Mouse (Mus musculus) midbrain, embryonic 11.5 days (tissue): ENCODE data around the gene Tmem59l. TPM values are rescaled to one million over a fixed set of nuclear protein-coding genes. Genes with fewer than 3 reads are reported as not detected.

ENCODE experiments used
- ATAC-seq: fragments of 200-750 bp; cut with Nextera tagmentation; 2 replicates; pipeline ENCODE4 v1.8.0; 2017; ENCODE audit warnings: moderate TSS enrichment, moderate library complexity; ENCODE audit not compliant: low FRiP score
- DNase-seq: peaks from one replicate; pipeline ENCODE4 v3.0.0; 2015; ENCODE audit warnings: low spot score; ENCODE audit errors: missing footprints
- H3K27ac ChIP-seq: fragments of 300-500 bp; sonication (generic); 2 replicates; pipeline ENCODE4 v1.5.1; 2014; ENCODE audit warnings: low read depth, low read length
- H3K27me3 ChIP-seq: fragments of 300-500 bp; sonication (generic); 2 replicates; pipeline ENCODE4 v1.6.1; 2014; ENCODE audit warnings: mild to moderate bottlenecking, low read length, moderate library complexity, mixed read lengths; ENCODE audit not compliant: control insufficient read depth, insufficient read depth
- H3K36me3 ChIP-seq: fragments of 300-500 bp; sonication (generic); 2 replicates; pipeline ENCODE4 v1.6.1; 2014; ENCODE audit warnings: mild to moderate bottlenecking, low read length, moderate library complexity, mixed read lengths; ENCODE audit not compliant: control insufficient read depth, insufficient read depth
- H3K4me1 ChIP-seq: fragments of 300-500 bp; sonication (generic); 2 replicates; pipeline ENCODE4 v1.6.1; 2014; ENCODE audit warnings: low read length; ENCODE audit not compliant: control insufficient read depth, insufficient read depth
- H3K4me2 ChIP-seq: fragments of 300-500 bp; sonication (generic); 2 replicates; pipeline ENCODE4 v1.6.1; 2014; ENCODE audit warnings: mild to moderate bottlenecking, moderate library complexity
- H3K4me3 ChIP-seq: fragments of 300-500 bp; sonication (generic); 2 replicates; pipeline ENCODE4 v1.5.1; 2014; ENCODE audit warnings: low read depth, low read length
- H3K9ac ChIP-seq: fragments of 300-500 bp; sonication (generic); 2 replicates; pipeline ENCODE4 v1.6.1; 2014; ENCODE audit warnings: low read length
- H3K9me3 ChIP-seq: fragments of 300-500 bp; sonication (generic); 2 replicates; pipeline ENCODE4 v1.6.1; 2016; ENCODE audit warnings: low read length; ENCODE audit not compliant: control insufficient read depth
- WGBS: fragments of 180-500 bp; shearing (Covaris S2); extraction: QIAGEN DNeasy Blood & Tissue Kit; methylation state at CpG from one replicate; pipeline ENCODE4 v1.1.7; 2014; 5-methylcytosine and 5-hydroxymethylcytosine counted together
- polyA plus RNA-seq: library from polyadenylated mRNA; unstranded; fragments of >200 nt; fragmentation: Nextera tagmentation; extraction: Ambion mirVana; gene quantifications from 2 replicates; pipeline ENCODE4 v1.2.1, GENCODE M21; 2014

Tmem59l gene
- polyA plus RNA-seq, 1 experiment from 2014 or later: 12.3 TPM

GRCm38 (mm10) chr8:70460199-70460598 lies 27.0 kb downstream of the Tmem59l start:
- H3K9me3 ChIP-seq: no peaks in the 10 kb centered on the region; the same call in 1 of the 2 replicates
- H3K4me2 ChIP-seq: no peak overlapping the region
- H3K36me3 ChIP-seq: no peaks in the 10 kb centered on the region
- H3K4me3 ChIP-seq: no peak overlapping the region
- no peak overlapping the region for H3K9ac ChIP-seq
- H3K27me3 ChIP-seq: no peaks in the 10 kb centered on the region
- no peak overlapping the region for H3K27ac ChIP-seq
- DNase-seq: peak; percentile 8
- 92% methylated on average over 5 of the region's 5 CpGs for WGBS
- ATAC-seq: no peak
- no peaks in the 10 kb centered on the region for H3K4me1 ChIP-seq

GRCm38 (mm10) chr8:70459636-70460035 lies 27.5 kb downstream of the Tmem59l start:
- Histone ChIP-seq H3K4me2 (no peak overlapping the region), H3K27me3 (no peaks in the 10 kb centered on the region), H3K4me3 (no peak overlapping the region), H3K36me3 (no peaks in the 10 kb centered on the region), H3K27ac (no peak overlapping the region), H3K9me3 (no peaks in the 10 kb centered on the region; the same call in 1 of the 2 replicates), H3K9ac (no peak overlapping the region), H3K4me1 (no peaks in the 10 kb centered on the region)
- DNase-seq (no peak), ATAC-seq (no peak)
- 94% methylated on average over 2 of the region's 2 CpGs for WGBS

- Histone ChIP-seq H3K4me3 (no peak overlapping the region), H3K4me1 (no peaks in the 10 kb centered on the region), H3K27ac (no peak overlapping the region), H3K9me3 (no peaks in the 10 kb centered on the region; the same call in 1 of the 2 replicates), H3K36me3 (no peaks in the 10 kb centered on the region), H3K27me3 (no peaks in the 10 kb centered on the region), H3K4me2 (no peak overlapping the region), H3K9ac (no peak overlapping the region)
- no peak for DNase-seq
- WGBS: 94% methylated on average over 3 of the region's 3 CpGs
- no peak for ATAC-seq
Observed at GRCm38 (mm10) chr8:70458462-70458861, 28.7 kb downstream of the Tmem59l start.

- DNase-seq: no peak
- Histone ChIP-seq H3K9me3 (no peaks in the 10 kb centered on the region; the same call in 1 of the 2 replicates), H3K27ac (no peak overlapping the region), H3K36me3 (no peaks in the 10 kb centered on the region), H3K4me3 (no peak overlapping the region), H3K9ac (no peak overlapping the region), H3K4me2 (no peak overlapping the region), H3K27me3 (no peaks in the 10 kb centered on the region), H3K4me1 (no peaks in the 10 kb centered on the region)
- WGBS: 87% methylated on average over 6 of the region's 6 CpGs
- no peak for ATAC-seq
Observed at GRCm38 (mm10) chr8:70457882-70458281, 29.3 kb downstream of the Tmem59l start.

GRCm38 (mm10) chr8:70456996-70457395 lies 30.2 kb downstream of the Tmem59l start:
- no peak overlapping the region for H3K4me3 ChIP-seq
- H3K4me1 ChIP-seq: no peaks in the 10 kb centered on the region
- no peak overlapping the region for H3K4me2 ChIP-seq
- no peaks in the 10 kb centered on the region for H3K27me3 ChIP-seq
- no peak overlapping the region for H3K27ac ChIP-seq
- ATAC-seq (no peak), DNase-seq (no peak)
- no peak overlapping the region; the same call in 1 of the 2 replicates for H3K9ac ChIP-seq
- H3K9me3 ChIP-seq: no peaks in the 10 kb centered on the region; the same call in 1 of the 2 replicates
- no peaks in the 10 kb centered on the region; the same call in 1 of the 2 replicates for H3K36me3 ChIP-seq
- 92% methylated on average over 1 of the region's 1 CpGs for WGBS

- DNase-seq (no peak), ATAC-seq (no peak)
- Histone ChIP-seq H3K36me3 (peaks cover 3% of the 10 kb centered on the region), H3K9me3 (no peaks in the 10 kb centered on the region), H3K27me3 (no peaks in the 10 kb centered on the region; the same call in 1 of the 2 replicates), H3K4me1 (no peaks in the 10 kb centered on the region), H3K4me3 (no peak overlapping the region), H3K9ac (no peak overlapping the region), H3K4me2 (no peak overlapping the region), H3K27ac (no peak overlapping the region)
- WGBS: 91% methylated on average over 5 of the region's 5 CpGs
Observed at GRCm38 (mm10) chr8:70453852-70454251, 33.3 kb downstream of the Tmem59l start.

- no peak overlapping the region for H3K27ac ChIP-seq
- WGBS: 62% methylated on average over 52 of the region's 52 CpGs
- H3K4me1 ChIP-seq: no peaks in the 10 kb centered on the region
- H3K4me2 ChIP-seq: no peak overlapping the region
- no peak overlapping the region for H3K4me3 ChIP-seq
- peaks cover 3% of the 10 kb centered on the region for H3K36me3 ChIP-seq
- H3K9me3 ChIP-seq: no peaks in the 10 kb centered on the region
- no peaks in the 10 kb centered on the region; the same call in 1 of the 2 replicates for H3K27me3 ChIP-seq
- H3K9ac ChIP-seq: no peak overlapping the region
- ATAC-seq: no peak
- no peak for DNase-seq
Observed at GRCm38 (mm10) chr8:70452196-70452966, 34.8 kb downstream of the Tmem59l start.

GRCm38 (mm10) chr8:70447639-70448420 lies 39.3 kb downstream of the Tmem59l start:
- Histone ChIP-seq H3K4me3 (no peak overlapping the region), H3K4me1 (no peaks in the 10 kb centered on the region), H3K36me3 (peaks cover 3% of the 10 kb centered on the region), H3K9ac (no peak overlapping the region), H3K4me2 (no peak overlapping the region), H3K9me3 (no peaks in the 10 kb centered on the region), H3K27me3 (no peaks in the 10 kb centered on the region; the same call in 1 of the 2 replicates), H3K27ac (no peak overlapping the region)
- ATAC-seq (no peak), DNase-seq (no peak)
- 77% methylated on average over 19 of the region's 19 CpGs for WGBS

GRCm38 (mm10) chr8:70445988-70446387 lies 41.2 kb downstream of the Tmem59l start:
- no peak overlapping the region for H3K9ac ChIP-seq
- no peaks in the 10 kb centered on the region for H3K4me1 ChIP-seq
- H3K27me3 ChIP-seq: no peaks in the 10 kb centered on the region
- H3K27ac ChIP-seq: no peak overlapping the region
- H3K4me3 ChIP-seq: no peak overlapping the region
- H3K4me2 ChIP-seq: no peak overlapping the region
- ATAC-seq (no peak), DNase-seq (no peak)
- no peaks in the 10 kb centered on the region; the same call in 1 of the 2 replicates for H3K36me3 ChIP-seq
- 63% methylated on average over 1 of the region's 1 CpGs for WGBS
- H3K9me3 ChIP-seq: no peaks in the 10 kb centered on the region
